Mouse (Mus musculus) brown adipose tissue, adult 24 weeks (tissue): Measurements from ENCODE around the gene Dach1. TPM values are rescaled to one million over a fixed set of nuclear protein-coding genes. Genes with fewer than 3 reads are reported as not detected.

Experiments used
- H3K27ac ChIP-seq: fragments of 200-500 bp; replicated peaks from 2 replicates; pipeline ENCODE4 v1.5.1; 2012; ENCODE audit warnings: low read depth, mild to moderate bottlenecking, low read length
- H3K4me1 ChIP-seq: fragments of 200-500 bp; 2 replicates; pipeline ENCODE4 v1.6.1; 2012; ENCODE audit warnings: low read length, mixed read lengths; ENCODE audit not compliant: control insufficient read depth, insufficient read depth, insufficient read length
- H3K4me3 ChIP-seq: fragments of 200-500 bp; 2 replicates; pipeline ENCODE4 v1.5.1; 2012; ENCODE audit warnings: low read depth, mild to moderate bottlenecking, low read length, moderate library complexity; ENCODE audit not compliant: insufficient read depth
- polyA plus RNA-seq: library from polyadenylated mRNA; stranded (reverse); fragments of >200 nt; gene quantifications from 2 replicates; pipeline ENCODE4 v1.2.4, GENCODE M21; 2012; ENCODE audit not compliant: missing spikeins, insufficient read depth, insufficient read length

The Dach1 gene
- polyA plus RNA-seq, 1 experiment, result 1.5 TPM

- Histone ChIP-seq H3K4me3 (no peak overlapping the region), H3K27ac (no peak overlapping the region), H3K4me1 (no peaks in the 10 kb centered on the region)
Observed at GRCm38 (mm10) chr14:97753973-97754372, 415.6 kb downstream of the Dach1 start.

DNA sequence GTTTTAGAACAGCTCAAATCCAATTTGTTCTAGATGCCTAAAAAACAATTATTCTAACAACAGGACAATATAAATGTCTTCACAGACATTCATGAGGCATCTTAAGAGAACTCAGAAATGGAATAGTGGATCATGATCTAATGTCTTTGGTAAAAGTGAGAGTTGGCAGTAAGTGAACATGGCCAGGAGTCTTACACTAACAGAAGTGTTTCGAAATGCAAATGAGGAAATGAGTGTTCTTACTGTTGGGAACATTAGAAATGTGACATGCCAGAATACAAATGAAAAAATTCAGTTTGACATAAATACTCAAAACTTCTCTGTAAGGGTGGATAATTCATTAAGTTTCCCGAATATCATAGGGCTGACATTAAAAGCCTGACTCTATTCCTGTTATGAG, 426.3 kb downstream of the Dach1 start:
- Histone ChIP-seq H3K27ac (no peak overlapping the region), H3K4me3 (no peak overlapping the region), H3K4me1 (no peaks in the 10 kb centered on the region)

DNA sequence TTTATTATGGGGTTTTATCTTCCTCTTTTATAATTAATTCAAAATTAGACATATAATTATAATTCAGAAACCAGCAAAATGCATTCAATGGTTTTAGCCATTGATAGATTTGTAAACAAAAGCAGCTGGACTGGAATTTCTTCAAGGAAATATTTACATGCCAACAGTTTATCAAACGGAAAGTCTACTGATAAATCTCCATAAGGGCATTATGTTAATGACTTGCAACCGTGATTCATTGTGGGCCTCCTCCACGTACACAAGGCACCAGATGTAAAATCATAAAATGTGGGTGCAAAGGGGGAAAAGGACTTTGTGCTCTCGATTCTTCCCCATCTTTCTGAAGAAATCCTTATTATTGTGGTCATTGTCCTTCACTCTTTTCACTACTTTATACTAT, 426.8 kb downstream of the Dach1 start:
- H3K27ac ChIP-seq, result no peak overlapping the region
- no peak overlapping the region for H3K4me3 ChIP-seq
- no peaks in the 10 kb centered on the region for H3K4me1 ChIP-seq
